Mouse (Mus musculus): ENCODE data around the gene Dot1l. TPM values are rescaled to one million over a fixed set of nuclear protein-coding genes. Genes with fewer than 3 reads are reported as not detected.

The Dot1l gene
- polyA plus RNA-seq, 1 experiment from 2014 or later, result 17.7 TPM

DNA sequence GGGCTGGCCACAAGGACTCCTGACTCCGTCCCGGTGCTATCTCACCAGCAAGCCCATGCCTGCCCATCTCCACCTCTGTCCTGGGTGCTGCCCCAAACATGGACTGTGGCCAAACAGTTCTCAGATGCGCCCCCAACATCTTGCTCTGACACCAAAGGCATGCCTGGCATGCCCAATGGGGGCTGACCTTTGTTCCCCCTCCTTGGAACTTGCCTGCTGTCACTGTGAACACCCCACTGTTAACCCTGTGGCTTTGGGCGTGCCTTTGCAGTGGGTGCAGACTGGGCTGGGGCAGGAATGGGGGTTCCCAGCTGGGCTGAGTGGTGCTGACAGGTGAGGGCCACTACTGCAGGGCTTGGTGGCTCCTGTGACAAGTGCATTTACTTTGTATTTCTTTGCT lies 38.8 kb downstream of the Dot1l start:
- H3K9me3 ChIP-seq (replicated peaks; ENCODE audit: control insufficient read depth, low read length, poor library complexity, severe bottlenecking), result no peaks in the 10 kb centered on the region
- 86% methylated on average over 4 of the region's 4 CpGs for WGBS
- no peak overlapping the region for H3K27ac ChIP-seq (ENCODE audit: low read length)
- no peak overlapping the region for H3K9ac ChIP-seq (ENCODE audit: low read depth, low read length)
- peaks cover 36% of the 10 kb centered on the region for H3K36me3 ChIP-seq (ENCODE audit: control insufficient read depth, insufficient read depth, low read length)
- H3K4me3 ChIP-seq (ENCODE audit: low read depth, low read length), result no peak overlapping the region
- no peak overlapping the region for H3K4me2 ChIP-seq (ENCODE audit: low read length)
- no peaks in the 10 kb centered on the region for H3K27me3 ChIP-seq (ENCODE audit: control insufficient read depth, insufficient read depth, low read depth, low read length)
- ATAC-seq, result no peak
- H3K4me1 ChIP-seq (ENCODE audit: control insufficient read depth, insufficient read depth, low read length), result peaks cover 11% of the 10 kb centered on the region

DNA sequence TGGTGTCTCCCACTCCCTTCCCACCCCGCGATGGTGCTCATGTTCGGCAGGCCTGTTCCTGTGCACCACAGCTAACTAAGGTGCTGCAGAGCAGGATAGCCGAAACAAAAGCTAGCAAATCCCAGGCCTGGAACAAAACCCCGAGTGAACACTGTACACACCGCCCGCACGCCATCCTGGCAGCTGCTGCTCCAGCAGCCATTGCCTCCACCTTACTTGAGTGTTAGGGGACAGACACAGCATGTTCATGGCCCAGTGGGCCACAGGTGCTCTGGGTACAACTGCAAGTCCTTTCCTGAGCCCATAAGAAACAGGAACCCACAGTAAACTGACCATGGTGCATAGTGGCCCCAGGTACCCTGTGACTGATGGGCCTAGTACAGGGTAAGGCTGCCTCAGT lies 39.7 kb downstream of the Dot1l start:
- WGBS, result 84% methylated on average over 8 of the region's 8 CpGs
- Histone ChIP-seq H3K9ac (ENCODE audit: low read depth, low read length) (no peak overlapping the region), H3K4me2 (ENCODE audit: low read length) (no peak overlapping the region), H3K4me1 (ENCODE audit: control insufficient read depth, insufficient read depth, low read length) (peaks cover 16% of the 10 kb centered on the region), H3K27ac (ENCODE audit: low read length) (no peak overlapping the region), H3K4me3 (ENCODE audit: low read depth, low read length) (no peak overlapping the region), H3K9me3 (replicated peaks; ENCODE audit: control insufficient read depth, low read length, poor library complexity, severe bottlenecking) (no peaks in the 10 kb centered on the region), H3K36me3 (ENCODE audit: control insufficient read depth, insufficient read depth, low read length) (peaks cover 28% of the 10 kb centered on the region), H3K27me3 (ENCODE audit: control insufficient read depth, insufficient read depth, low read depth, low read length) (no peaks in the 10 kb centered on the region)
- ATAC-seq, result no peak

DNA sequence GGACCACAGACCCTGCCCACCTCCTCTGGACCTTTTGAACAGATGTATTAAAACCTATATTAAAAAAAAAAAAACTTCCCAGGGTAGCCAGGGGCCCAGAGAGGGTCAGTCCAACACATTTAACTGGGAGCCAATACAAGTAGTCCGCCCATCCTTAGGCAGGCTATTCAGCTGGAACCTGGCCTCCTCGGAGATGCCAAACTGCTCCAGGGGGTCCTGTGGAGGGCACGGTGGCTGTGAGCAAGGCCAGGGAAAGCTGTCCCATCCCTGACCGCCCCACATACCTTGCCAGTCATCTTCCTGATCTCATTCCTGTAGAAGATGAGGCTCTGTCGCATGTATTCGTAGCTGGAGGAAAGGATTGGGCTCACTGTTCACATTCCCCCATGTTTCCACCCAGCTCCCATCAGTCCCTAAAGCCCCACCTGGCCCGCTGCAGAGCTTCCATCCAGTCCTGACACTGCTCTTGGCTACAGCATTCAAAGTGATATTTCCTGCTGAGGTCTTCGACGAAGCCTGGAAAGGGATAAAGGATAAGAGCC lies 41.4 kb downstream of the Dot1l start:
- WGBS, result 81% methylated on average over 9 of the region's 9 CpGs
- Histone ChIP-seq H3K9ac (ENCODE audit: low read depth, low read length) (no peak overlapping the region), H3K9me3 (replicated peaks; ENCODE audit: control insufficient read depth, low read length, poor library complexity, severe bottlenecking) (no peaks in the 10 kb centered on the region), H3K4me1 (ENCODE audit: control insufficient read depth, insufficient read depth, low read length) (peaks cover 21% of the 10 kb centered on the region), H3K4me2 (ENCODE audit: low read length) (peak overlapping the region; percentile 66; the same call in 1 of the 2 replicates), H3K4me3 (ENCODE audit: low read depth, low read length) (no peak overlapping the region), H3K27me3 (ENCODE audit: control insufficient read depth, insufficient read depth, low read depth, low read length) (no peaks in the 10 kb centered on the region), H3K27ac (ENCODE audit: low read length) (no peak overlapping the region), H3K36me3 (ENCODE audit: control insufficient read depth, insufficient read depth, low read length) (peaks cover 21% of the 10 kb centered on the region)
- ATAC-seq, result no peak

DNA sequence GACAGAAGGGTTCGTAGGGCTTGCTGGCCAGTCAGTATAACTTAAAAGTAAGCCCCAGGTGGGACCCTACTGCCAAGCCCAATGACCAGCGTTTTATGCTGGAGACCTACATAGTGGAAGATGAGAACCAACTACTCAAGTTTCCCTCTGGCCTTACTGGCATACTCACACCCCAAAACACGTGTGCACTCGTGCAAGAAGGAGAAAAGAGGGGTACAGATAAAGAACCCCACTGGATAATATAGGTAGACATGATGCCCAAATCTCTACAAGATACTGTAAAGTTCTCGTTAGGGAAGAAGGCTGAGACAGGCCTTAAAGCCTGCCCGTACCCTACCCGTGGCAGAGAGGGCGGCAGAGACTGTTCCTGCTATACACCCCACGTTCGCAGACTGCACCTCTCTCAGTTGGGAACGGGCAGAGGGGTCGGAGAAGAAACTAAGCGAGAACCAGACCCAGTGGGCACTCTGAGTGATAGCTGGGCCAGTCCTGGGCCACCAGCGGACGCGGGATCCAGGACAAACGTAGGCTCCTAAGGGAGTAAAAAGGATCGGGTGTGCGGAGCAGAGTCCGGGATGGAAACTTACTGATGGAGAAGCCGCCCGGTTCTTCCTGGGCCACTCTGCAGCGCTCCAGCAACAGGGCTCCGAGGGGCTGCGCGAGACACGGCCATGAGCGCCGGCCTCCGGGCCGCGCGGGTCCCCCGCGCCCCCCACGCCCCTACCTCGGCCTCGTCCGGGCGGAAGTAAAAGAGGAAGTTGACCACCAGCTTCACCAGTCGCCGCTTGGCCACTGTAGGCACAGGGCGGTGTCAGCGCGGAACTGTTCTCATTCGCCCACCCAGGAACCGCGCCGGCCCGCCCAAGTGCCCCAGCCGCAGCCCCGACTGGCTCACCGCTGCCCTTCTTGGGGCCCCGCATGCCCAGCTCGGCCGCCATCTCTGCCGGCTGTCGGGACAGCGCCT lies 42.5 kb downstream of the Dot1l start:
- 3% methylated on average over 49 of the region's 59 CpGs for WGBS
- H3K36me3 ChIP-seq (ENCODE audit: control insufficient read depth, insufficient read depth, low read length), result peaks cover 14% of the 10 kb centered on the region

DNA sequence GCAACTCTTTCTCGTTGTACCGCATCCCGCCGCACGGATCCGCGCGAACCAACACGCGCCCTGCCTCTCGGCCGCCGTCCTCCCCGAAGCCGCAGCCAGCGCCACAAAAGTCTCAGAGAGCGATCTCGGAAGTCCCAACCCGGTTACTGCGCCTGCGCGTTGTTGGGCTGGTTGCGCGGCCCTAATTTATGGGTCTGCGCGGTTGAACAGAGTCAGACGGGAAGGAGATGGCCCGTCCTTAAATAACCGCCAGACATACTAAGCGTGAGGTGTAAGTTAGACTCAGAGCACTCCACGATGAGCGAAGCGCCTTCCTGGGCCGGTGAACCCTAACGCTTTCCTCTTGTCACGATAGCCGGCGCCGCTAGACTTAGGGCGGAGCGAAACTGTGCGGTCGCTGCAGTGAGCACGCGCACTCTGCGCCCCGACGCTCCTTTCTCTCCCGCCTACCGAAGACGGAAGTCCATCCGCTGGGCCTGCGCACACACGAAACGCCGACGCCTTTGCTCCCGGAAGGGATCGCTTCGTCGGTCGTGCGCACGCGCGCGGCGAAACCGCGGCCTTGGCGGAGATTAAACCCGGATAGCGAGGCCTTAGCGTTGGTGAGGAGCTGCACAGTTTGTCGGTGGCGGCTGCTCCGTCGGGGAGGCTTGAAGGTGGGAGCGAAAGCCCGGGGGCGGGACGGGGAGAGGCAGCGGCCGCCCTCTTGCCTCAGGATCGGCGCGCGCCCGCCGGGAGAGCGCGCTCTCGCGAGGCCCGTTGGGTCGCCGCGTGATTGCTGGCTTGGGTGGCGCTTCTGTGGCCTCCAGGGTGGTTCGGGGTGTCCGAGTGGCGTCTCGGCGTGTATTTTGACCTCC lies 43.4 kb downstream of the Dot1l start, which contains the start of the genes Sf3a2 and Plekhj1:
Gene Sf3a2, plus strand, starts transcription at position 49 of the 857 bp plus-strand sequence.
Gene Plekhj1, minus strand, starts transcription at position 477 of the 857 bp plus-strand sequence.
- Histone ChIP-seq H3K27me3 (ENCODE audit: control insufficient read depth, insufficient read depth, low read depth, low read length) (no peaks in the 10 kb centered on the region), H3K36me3 (ENCODE audit: control insufficient read depth, insufficient read depth, low read length) (peaks cover 17% of the 10 kb centered on the region)

More for the DNA sequence above, 42.5 kb downstream of the Dot1l start:
- Histone ChIP-seq H3K4me1 (ENCODE audit: control insufficient read depth, insufficient read depth, low read length) (peaks cover 21% of the 10 kb centered on the region), H3K9me3 (replicated peaks; ENCODE audit: control insufficient read depth, low read length, poor library complexity, severe bottlenecking) (no peaks in the 10 kb centered on the region), H3K27me3 (ENCODE audit: control insufficient read depth, insufficient read depth, low read depth, low read length) (no peaks in the 10 kb centered on the region), H3K4me2 (ENCODE audit: low read length) (peak overlapping the region; percentile 66), H3K27ac (ENCODE audit: low read length) (peak overlapping the region; percentile 96), H3K4me3 (ENCODE audit: low read depth, low read length) (peak overlapping the region; percentile 74), H3K9ac (ENCODE audit: low read depth, low read length) (peak overlapping the region; percentile 88)
- ATAC-seq, result peak; percentile 78

DNA sequence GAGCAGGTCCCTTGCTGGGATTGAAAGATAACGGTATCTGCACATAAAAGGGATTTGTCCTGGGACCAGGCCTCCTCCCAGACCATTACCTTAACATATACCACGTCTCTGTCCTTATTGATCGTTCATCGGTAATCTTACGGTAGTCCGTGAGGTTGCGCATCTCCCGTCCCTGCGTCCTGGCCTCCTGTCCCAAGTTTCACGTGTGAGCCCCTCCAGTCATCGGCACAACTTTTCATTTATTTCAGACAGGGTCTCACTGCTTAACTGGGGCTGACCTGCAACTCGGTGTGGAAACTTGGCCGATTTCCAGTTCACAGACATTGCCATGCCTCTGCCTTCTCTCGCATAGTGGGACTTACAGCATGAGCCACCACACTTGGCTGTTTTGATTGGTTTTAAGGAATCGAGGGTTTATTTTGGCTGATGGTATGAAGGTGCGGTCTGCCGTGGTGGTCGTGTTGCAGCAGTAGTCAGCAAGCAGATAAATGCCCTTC lies 44.1 kb downstream of the Dot1l start:
- no peak for ATAC-seq
- H3K4me2 ChIP-seq (ENCODE audit: low read length), result peak overlapping the region; percentile 75
- peak overlapping the region; percentile 96 for H3K9ac ChIP-seq (ENCODE audit: low read depth, low read length)
- H3K27ac ChIP-seq (ENCODE audit: low read length), result peak overlapping the region; percentile 96
- H3K36me3 ChIP-seq (ENCODE audit: control insufficient read depth, insufficient read depth, low read length), result peaks cover 20% of the 10 kb centered on the region
- H3K4me3 ChIP-seq (ENCODE audit: low read depth, low read length), result peak overlapping the region; percentile 74
- 3% methylated on average over 18 of the region's 18 CpGs for WGBS
- H3K9me3 ChIP-seq (replicated peaks; ENCODE audit: control insufficient read depth, low read length, poor library complexity, severe bottlenecking), result no peaks in the 10 kb centered on the region
- no peaks in the 10 kb centered on the region for H3K27me3 ChIP-seq (ENCODE audit: control insufficient read depth, insufficient read depth, low read depth, low read length)
- peaks cover 21% of the 10 kb centered on the region for H3K4me1 ChIP-seq (ENCODE audit: control insufficient read depth, insufficient read depth, low read length)

More for the DNA sequence above, 43.4 kb downstream of the Dot1l start, which contains the start of the genes Sf3a2 and Plekhj1:
- Histone ChIP-seq H3K4me3 (ENCODE audit: low read depth, low read length) (peak within 1 kb of the TSS; percentile 74), H3K4me1 (ENCODE audit: control insufficient read depth, insufficient read depth, low read length) (peaks cover 21% of the 10 kb centered on the region), H3K9me3 (replicated peaks; ENCODE audit: control insufficient read depth, low read length, poor library complexity, severe bottlenecking) (no peaks in the 10 kb centered on the region), H3K4me2 (ENCODE audit: low read length) (peak within 1 kb of the TSS; percentile 75), H3K9ac (ENCODE audit: low read depth, low read length) (peak within 1 kb of the TSS; percentile 96), H3K27ac (ENCODE audit: low read length) (peak within 1 kb of the TSS; percentile 96)
- under 1% methylated on average over 98 of the region's 104 CpGs for WGBS
- ATAC-seq, result peak; percentile 93

DNA sequence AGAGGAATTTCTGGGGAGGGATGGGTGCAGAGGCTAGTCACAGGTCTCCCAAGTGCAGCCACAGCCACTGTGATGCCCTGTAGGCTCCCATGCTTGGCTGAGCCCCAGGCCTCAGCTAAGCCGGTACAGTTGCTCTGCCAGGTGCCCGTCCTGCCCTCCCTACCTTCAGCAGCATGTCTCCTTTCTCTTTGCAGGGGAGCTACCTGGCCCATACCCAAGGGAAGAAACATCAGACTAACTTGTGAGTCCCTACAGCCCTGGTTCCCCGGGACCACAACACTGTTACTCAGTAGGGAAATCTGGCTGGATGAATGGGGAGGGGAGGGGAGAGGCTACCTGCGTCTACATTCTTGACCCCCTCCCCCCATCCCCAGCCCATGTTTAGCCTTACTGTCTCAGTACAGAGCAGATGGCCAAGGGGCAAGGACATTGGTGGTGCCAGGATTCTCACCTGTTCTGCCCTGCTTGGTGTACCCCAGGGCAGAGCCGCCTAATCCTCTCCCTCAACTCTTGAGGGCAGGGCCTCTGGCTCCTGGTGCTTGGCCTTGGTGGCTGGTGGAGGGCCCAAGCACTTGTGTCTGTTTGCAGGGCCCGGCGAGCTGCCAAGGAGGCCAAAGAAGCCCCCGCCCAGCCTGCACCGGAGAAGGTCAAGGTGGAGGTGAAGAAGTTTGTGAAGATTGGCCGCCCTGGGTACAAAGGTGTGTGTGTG lies 47.4 kb downstream of the Dot1l start:
- Histone ChIP-seq H3K4me3 (ENCODE audit: low read depth, low read length) (no peak overlapping the region), H3K4me2 (ENCODE audit: low read length) (no peak overlapping the region), H3K9ac (ENCODE audit: low read depth, low read length) (no peak overlapping the region), H3K27me3 (ENCODE audit: control insufficient read depth, insufficient read depth, low read depth, low read length) (no peaks in the 10 kb centered on the region), H3K9me3 (replicated peaks; ENCODE audit: control insufficient read depth, low read length, poor library complexity, severe bottlenecking) (no peaks in the 10 kb centered on the region), H3K27ac (ENCODE audit: low read length) (no peak overlapping the region), H3K4me1 (ENCODE audit: control insufficient read depth, insufficient read depth, low read length) (peaks cover 21% of the 10 kb centered on the region), H3K36me3 (ENCODE audit: control insufficient read depth, insufficient read depth, low read length) (peaks cover 25% of the 10 kb centered on the region)
- no peak for ATAC-seq
- WGBS, result 93% methylated on average over 10 of the region's 10 CpGs

DNA sequence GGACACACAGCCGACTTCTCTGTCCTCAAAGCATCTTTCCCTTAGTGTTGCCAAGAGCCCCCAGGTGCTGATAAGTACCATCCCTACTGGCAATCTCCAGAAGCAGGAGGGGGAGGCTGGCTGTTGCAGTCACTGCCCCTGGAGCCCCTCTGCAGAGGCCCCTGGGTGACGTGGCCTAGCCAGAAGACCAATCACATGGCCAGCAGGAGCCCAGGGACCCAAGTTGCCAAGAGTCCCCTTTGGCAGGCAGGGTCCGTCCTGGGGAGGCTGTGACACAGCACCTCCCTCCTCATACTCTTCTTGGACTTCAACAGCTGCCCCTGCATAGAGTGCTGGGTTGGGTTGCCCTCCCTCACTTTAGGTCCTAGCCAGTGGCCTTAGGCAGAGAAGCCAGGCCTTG lies 48.0 kb downstream of the Dot1l start:
- Histone ChIP-seq H3K36me3 (ENCODE audit: control insufficient read depth, insufficient read depth, low read length) (peaks cover 25% of the 10 kb centered on the region), H3K4me1 (ENCODE audit: control insufficient read depth, insufficient read depth, low read length) (peaks cover 27% of the 10 kb centered on the region), H3K9me3 (replicated peaks; ENCODE audit: control insufficient read depth, low read length, poor library complexity, severe bottlenecking) (no peaks in the 10 kb centered on the region), H3K4me2 (ENCODE audit: low read length) (no peak overlapping the region), H3K9ac (ENCODE audit: low read depth, low read length) (no peak overlapping the region), H3K27me3 (ENCODE audit: control insufficient read depth, insufficient read depth, low read depth, low read length) (no peaks in the 10 kb centered on the region), H3K4me3 (ENCODE audit: low read depth, low read length) (no peak overlapping the region), H3K27ac (ENCODE audit: low read length) (no peak overlapping the region)
- 91% methylated on average over 3 of the region's 3 CpGs for WGBS
- ATAC-seq, result no peak
